Mouse (Mus musculus): Measurements from ENCODE around the gene Ntrk2. TPM values are rescaled to one million over a fixed set of nuclear protein-coding genes. Genes with fewer than 3 reads are reported as not detected.
"Not testable (repeated sequence)": the region's sequence is repeated elsewhere in the genome, so short reads cannot be mapped to it uniquely, and the experiment has no call there.

The Ntrk2 gene
- polyA plus RNA-seq, 1 experiment from 2014 or later, result 4.7 TPM

- Histone ChIP-seq H3K27ac (replicated peaks) (no peak overlapping the region), H3K27me3 (replicated peaks) (no peaks in the 10 kb centered on the region), H3K9ac (no peak overlapping the region), H3K4me3 (no peak overlapping the region), H3K4me2 (no peak overlapping the region), H3K36me3 (no peaks in the 10 kb centered on the region), H3K4me1 (no peaks in the 10 kb centered on the region), H3K9me3 (no peaks in the 10 kb centered on the region)
- no peak for ATAC-seq (ENCODE audit: extremely low read depth, insufficient number of reproducible peaks, low FRiP score, low TSS enrichment)
- 64% methylated on average over 9 of the region's 9 CpGs for WGBS
Measured at GRCm38 (mm10) chr13:59041013-59041764, 234.8 kb downstream of the Ntrk2 start.

- Histone ChIP-seq H3K4me2 (no peak overlapping the region), H3K4me1 (no peaks in the 10 kb centered on the region), H3K9me3 (no peaks in the 10 kb centered on the region), H3K36me3 (no peaks in the 10 kb centered on the region), H3K4me3 (no peak overlapping the region), H3K9ac (no peak overlapping the region), H3K27me3 (replicated peaks) (peaks cover 11% of the 10 kb centered on the region; the same call in 1 of the 2 replicates), H3K27ac (replicated peaks) (no peak overlapping the region)
- 66% methylated on average over 4 of the region's 4 CpGs for WGBS
- no peak for ATAC-seq (ENCODE audit: extremely low read depth, insufficient number of reproducible peaks, low FRiP score, low TSS enrichment)
Measured at GRCm38 (mm10) chr13:59052188-59052587, 245.8 kb downstream of the Ntrk2 start.

GRCm38 (mm10) chr13:59054331-59054730, 248.0 kb downstream of the Ntrk2 start:
- not testable (repeated sequence) for H3K4me1 ChIP-seq; H3K4me3 ChIP-seq; ATAC-seq (ENCODE audit: extremely low read depth, insufficient number of reproducible peaks, low FRiP score, low TSS enrichment); H3K27ac ChIP-seq (replicated peaks); H3K9ac ChIP-seq; H3K9me3 ChIP-seq; H3K4me2 ChIP-seq; H3K36me3 ChIP-seq
- peaks cover 14% of the 10 kb centered on the region for H3K27me3 ChIP-seq (replicated peaks)
- 72% methylated on average over 8 of the region's 8 CpGs for WGBS

- WGBS, result 77% methylated on average over 4 of the region's 4 CpGs
- ATAC-seq (ENCODE audit: extremely low read depth, insufficient number of reproducible peaks, low FRiP score, low TSS enrichment), result no peak
- Histone ChIP-seq H3K4me3 (no peak overlapping the region), H3K9me3 (no peaks in the 10 kb centered on the region), H3K36me3 (no peaks in the 10 kb centered on the region), H3K27ac (replicated peaks) (no peak overlapping the region), H3K4me1 (no peaks in the 10 kb centered on the region), H3K9ac (no peak overlapping the region), H3K27me3 (replicated peaks) (peaks cover 22% of the 10 kb centered on the region), H3K4me2 (no peak overlapping the region)
Measured at GRCm38 (mm10) chr13:59056859-59057258, 250.5 kb downstream of the Ntrk2 start.

- Histone ChIP-seq H3K9ac (no peak overlapping the region), H3K27me3 (replicated peaks) (peaks cover 22% of the 10 kb centered on the region), H3K4me3 (no peak overlapping the region), H3K9me3 (no peaks in the 10 kb centered on the region), H3K4me1 (no peaks in the 10 kb centered on the region), H3K36me3 (no peaks in the 10 kb centered on the region), H3K4me2 (no peak overlapping the region), H3K27ac (replicated peaks) (no peak overlapping the region)
- ATAC-seq (ENCODE audit: extremely low read depth, insufficient number of reproducible peaks, low FRiP score, low TSS enrichment), result no peak
- WGBS, result 31% methylated on average over 1 of the region's 1 CpGs
Measured at GRCm38 (mm10) chr13:59057886-59058285, 251.5 kb downstream of the Ntrk2 start.

GRCm38 (mm10) chr13:59059118-59059517, 252.7 kb downstream of the Ntrk2 start:
- H3K4me1 ChIP-seq, result no peaks in the 10 kb centered on the region
- no peak for ATAC-seq (ENCODE audit: extremely low read depth, insufficient number of reproducible peaks, low FRiP score, low TSS enrichment)
- no peaks in the 10 kb centered on the region for H3K36me3 ChIP-seq
- no peak overlapping the region for H3K4me2 ChIP-seq
- no peak overlapping the region for H3K27ac ChIP-seq (replicated peaks)
- H3K9me3 ChIP-seq, result no peaks in the 10 kb centered on the region
- no peak overlapping the region for H3K4me3 ChIP-seq
- H3K27me3 ChIP-seq (replicated peaks), result peaks cover 22% of the 10 kb centered on the region
- WGBS, result 11% methylated on average over 7 of the region's 7 CpGs
- H3K9ac ChIP-seq, result no peak overlapping the region

- no peak overlapping the region for H3K9ac ChIP-seq
- WGBS, result 70% methylated on average over 3 of the region's 3 CpGs
- H3K27me3 ChIP-seq (replicated peaks), result peaks cover 8% of the 10 kb centered on the region; the same call in 1 of the 2 replicates
- no peak overlapping the region for H3K27ac ChIP-seq (replicated peaks)
- H3K4me1 ChIP-seq, result no peaks in the 10 kb centered on the region
- H3K36me3 ChIP-seq, result no peaks in the 10 kb centered on the region
- H3K4me3 ChIP-seq, result no peak overlapping the region
- no peaks in the 10 kb centered on the region for H3K9me3 ChIP-seq
- H3K4me2 ChIP-seq, result no peak overlapping the region
- peak; percentile 42; the same call in 1 of the 2 replicates for ATAC-seq (ENCODE audit: extremely low read depth, insufficient number of reproducible peaks, low FRiP score, low TSS enrichment)
Measured at GRCm38 (mm10) chr13:59065677-59066076, 259.3 kb downstream of the Ntrk2 start.

GRCm38 (mm10) chr13:59073635-59074256, 267.4 kb downstream of the Ntrk2 start:
- Histone ChIP-seq H3K36me3 (no peaks in the 10 kb centered on the region), H3K4me1 (no peaks in the 10 kb centered on the region), H3K27me3 (replicated peaks) (peaks cover 42% of the 10 kb centered on the region), H3K9me3 (no peaks in the 10 kb centered on the region), H3K27ac (replicated peaks) (no peak overlapping the region), H3K9ac (peak overlapping the region; percentile 58; the same call in 1 of the 2 replicates), H3K4me2 (peak overlapping the region; percentile 60), H3K4me3 (peak overlapping the region; percentile 26)
- 28% methylated on average over 26 of the region's 26 CpGs for WGBS
- ATAC-seq (ENCODE audit: extremely low read depth, insufficient number of reproducible peaks, low FRiP score, low TSS enrichment), result no peak; the same call in 1 of the 2 replicates

GRCm38 (mm10) chr13:59076489-59076888, 270.1 kb downstream of the Ntrk2 start:
- WGBS, result 41% methylated on average over 4 of the region's 4 CpGs

GRCm38 (mm10) chr13:59079761-59080461, 273.5 kb downstream of the Ntrk2 start:
- ATAC-seq (ENCODE audit: extremely low read depth, insufficient number of reproducible peaks, low FRiP score, low TSS enrichment), result no peak
- H3K27me3 ChIP-seq (replicated peaks), result peaks cover 19% of the 10 kb centered on the region
- 56% methylated on average over 7 of the region's 7 CpGs for WGBS
- no peaks in the 10 kb centered on the region for H3K36me3 ChIP-seq
- H3K27ac ChIP-seq (replicated peaks), result no peak overlapping the region
- H3K4me2 ChIP-seq, result no peak overlapping the region
- no peak overlapping the region for H3K4me3 ChIP-seq
- H3K9me3 ChIP-seq, result no peaks in the 10 kb centered on the region
- H3K4me1 ChIP-seq, result no peaks in the 10 kb centered on the region
- no peak overlapping the region for H3K9ac ChIP-seq

More at GRCm38 (mm10) chr13:59076489-59076888, 270.1 kb downstream of the Ntrk2 start:
- Histone ChIP-seq H3K27me3 (replicated peaks) (peaks cover 42% of the 10 kb centered on the region), H3K36me3 (no peaks in the 10 kb centered on the region), H3K27ac (replicated peaks) (no peak overlapping the region), H3K4me2 (no peak overlapping the region), H3K9me3 (no peaks in the 10 kb centered on the region), H3K9ac (no peak overlapping the region), H3K4me1 (no peaks in the 10 kb centered on the region), H3K4me3 (no peak overlapping the region)
- ATAC-seq (ENCODE audit: extremely low read depth, insufficient number of reproducible peaks, low FRiP score, low TSS enrichment), result no peak

- no peak for ATAC-seq (ENCODE audit: extremely low read depth, insufficient number of reproducible peaks, low FRiP score, low TSS enrichment)
- Histone ChIP-seq H3K27me3 (replicated peaks) (peaks cover 14% of the 10 kb centered on the region), H3K9ac (no peak overlapping the region), H3K4me3 (no peak overlapping the region), H3K27ac (replicated peaks) (no peak overlapping the region), H3K4me1 (no peaks in the 10 kb centered on the region), H3K9me3 (no peaks in the 10 kb centered on the region), H3K36me3 (no peaks in the 10 kb centered on the region), H3K4me2 (no peak overlapping the region)
- 69% methylated on average over 5 of the region's 5 CpGs for WGBS
Measured at GRCm38 (mm10) chr13:59080468-59080867, 274.1 kb downstream of the Ntrk2 start.
